Mouse (Mus musculus) liver (tissue): ENCODE measurements around the gene Det1.

Experiments used
- DNase-seq: peaks from one replicate; pipeline ENCODE4 v3.0.0-alpha.2; 2020; ENCODE audit warnings: mixed read lengths

The Det1 gene

GRCm38 (mm10) chr7:78778741-78779140, 68.3 kb downstream of the Det1 start:
- no peak for DNase-seq
